Comparison of ENCODE assay signal across 21 mouse cellular contexts in genomic region chr9:16274130-16274529, GRCm38 (mm10).
A peak's percentile ranks its signal among the peaks of the same experiment; 100 is the strongest.
DNase-seq lines count a peak whose midpoint lies in the region; ATAC-seq and TF ChIP-seq lines count a peak whose summit lies in the region.
"Had no signal": no experiment of that assay in that cellular context is flagged by ENCODE, and none has a peak within 500 bp of the region (broad histone marks: within the 10 kb centered on the region; RNA-seq: fewer than 3 reads in every experiment).

No protein-coding gene starts in this region.

- no peaks in the 10 kb centered on the region for H3K4me1 ChIP-seq in forebrain, postnatal 0 days (ENCODE audit: insufficient read depth)
- H3K4me1 ChIP-seq in forebrain, embryonic 10.5 days, result no peaks in the 10 kb centered on the region
- peaks cover 4% of the 10 kb centered on the region; the same call in 1 of the 2 replicates for H3K4me1 ChIP-seq in hindbrain, embryonic 15.5 days (replicated peaks)
- no peaks in the 10 kb centered on the region for H3K4me1 ChIP-seq in hindbrain, postnatal 0 days (ENCODE audit: insufficient read depth, low read length)
- peaks cover 35% of the 10 kb centered on the region for H3K4me1 ChIP-seq in neural tube, embryonic 13.5 days (replicated peaks)
- H3K4me1 ChIP-seq: forebrain, embryonic 15.5 days had no signal

- H3K4me2 ChIP-seq in forebrain, postnatal 0 days (ENCODE audit: low read depth), result no peak overlapping the region
- H3K4me2 ChIP-seq in hindbrain, embryonic 15.5 days, result no peak overlapping the region
- H3K4me2 ChIP-seq in hindbrain, postnatal 0 days (ENCODE audit: low read depth, low read length), result no peak overlapping the region
- no peak overlapping the region for H3K4me2 ChIP-seq in neural tube, embryonic 13.5 days
- H3K4me2 ChIP-seq: forebrain, embryonic 15.5 days; heart, embryonic 11.5 days had no signal

- 68% methylated on average over 4 of the region's 4 CpGs for WGBS in forebrain, postnatal 0 days
- WGBS in forebrain, embryonic 10.5 days, result 94% methylated on average over 4 of the region's 4 CpGs
- WGBS in hindbrain, embryonic 15.5 days, result 61% methylated on average over 4 of the region's 4 CpGs
- WGBS in hindbrain, postnatal 0 days, result 71% methylated on average over 4 of the region's 4 CpGs
- 41% methylated on average over 4 of the region's 4 CpGs for WGBS in neural tube, embryonic 13.5 days

- no peak overlapping the region for H3K9ac ChIP-seq in forebrain, postnatal 0 days
- H3K9ac ChIP-seq in hindbrain, embryonic 15.5 days, result no peak overlapping the region
- no peak overlapping the region for H3K9ac ChIP-seq in hindbrain, postnatal 0 days (replicated peaks; ENCODE audit: low read length)
- H3K9ac ChIP-seq in neural tube, embryonic 13.5 days, result no peak overlapping the region
- H3K9ac ChIP-seq: forebrain, embryonic 15.5 days had no signal

- no peak for TF ChIP-seq CTCF in forebrain, postnatal 0 days (IDR thresholded peaks at IDR 0.05; ENCODE audit: low read depth)
- no peak for TF ChIP-seq CTCF in hindbrain, postnatal 0 days (IDR thresholded peaks at IDR 0.05; ENCODE audit: low read depth)

- DNase-seq in forebrain, postnatal 0 days, result no peak
- no peak for DNase-seq in forebrain, embryonic 10.5 days (ENCODE audit: extremely low spot score, low spot score)
- no peak for DNase-seq in hindbrain, postnatal 0 days (ENCODE audit: low spot score)
- no peak for DNase-seq in neural tube, embryonic 10.5 days (ENCODE audit: extremely low spot score, low spot score)
- no peak for DNase-seq in urinary bladder, postnatal 36 days (ENCODE audit: low spot score in 2 of 2)
- DNase-seq: adrenal gland, postnatal 10 days; adrenal gland, postnatal 36 days; B cell, adult 2 months; cerebellum, adult 18-20 months; cerebellum, adult 9-10 months; cerebellum, postnatal 14 days; gastrocnemius, adult 2 months; gastrocnemius, postnatal 14 days; heart, adult 11 months had no signal

- peak; percentile 36 for ATAC-seq in forebrain, postnatal 0 days
- ATAC-seq in hindbrain, embryonic 15.5 days (ENCODE audit: low FRiP score, low read depth), result 0 out of 2 replicates have a peak, but pooled peaks have one; percentile 27
- no peak for ATAC-seq in hindbrain, postnatal 0 days
- ATAC-seq in neural tube, embryonic 13.5 days (ENCODE audit: low read depth), result 0 out of 2 replicates have a peak, but pooled peaks have one; percentile 13
- ATAC-seq: Patski had no signal

- H3K36me3 ChIP-seq in forebrain, postnatal 0 days (ENCODE audit: insufficient read depth), result no peaks in the 10 kb centered on the region
- H3K36me3 ChIP-seq in forebrain, embryonic 10.5 days (replicated peaks), result no peaks in the 10 kb centered on the region
- no peaks in the 10 kb centered on the region for H3K36me3 ChIP-seq in hindbrain, embryonic 15.5 days
- no peaks in the 10 kb centered on the region for H3K36me3 ChIP-seq in hindbrain, postnatal 0 days (ENCODE audit: insufficient read depth, low read length)
- no peaks in the 10 kb centered on the region for H3K36me3 ChIP-seq in neural tube, embryonic 13.5 days
- H3K36me3 ChIP-seq: forebrain, embryonic 15.5 days; G1E had no signal

- no peaks in the 10 kb centered on the region for H3K9me3 ChIP-seq in forebrain, postnatal 0 days (ENCODE audit: low read length)
- no peaks in the 10 kb centered on the region for H3K9me3 ChIP-seq in forebrain, embryonic 10.5 days
- no peaks in the 10 kb centered on the region for H3K9me3 ChIP-seq in hindbrain, embryonic 15.5 days
- H3K9me3 ChIP-seq in hindbrain, postnatal 0 days (ENCODE audit: low read length), result no peaks in the 10 kb centered on the region
- H3K9me3 ChIP-seq in neural tube, embryonic 13.5 days, result no peaks in the 10 kb centered on the region
- H3K9me3 ChIP-seq: forebrain, embryonic 15.5 days; G1E had no signal

- H3K27me3 ChIP-seq in forebrain, postnatal 0 days (ENCODE audit: insufficient read depth, low read length), result no peaks in the 10 kb centered on the region
- no peaks in the 10 kb centered on the region for H3K27me3 ChIP-seq in forebrain, embryonic 10.5 days (ENCODE audit: poor library complexity, severe bottlenecking)
- no peaks in the 10 kb centered on the region for H3K27me3 ChIP-seq in hindbrain, embryonic 15.5 days
- H3K27me3 ChIP-seq in hindbrain, postnatal 0 days (ENCODE audit: insufficient read depth, low read length), result no peaks in the 10 kb centered on the region
- no peaks in the 10 kb centered on the region for H3K27me3 ChIP-seq in neural tube, embryonic 13.5 days
- H3K27me3 ChIP-seq: CH12.LX; forebrain, embryonic 15.5 days; Patski had no signal

- H3K4me3 ChIP-seq in forebrain, postnatal 0 days (ENCODE audit: low read depth, low read length), result no peak overlapping the region
- no peak overlapping the region for H3K4me3 ChIP-seq in forebrain, embryonic 10.5 days
- H3K4me3 ChIP-seq in hindbrain, embryonic 15.5 days, result no peak overlapping the region
- no peak overlapping the region for H3K4me3 ChIP-seq in hindbrain, postnatal 0 days (ENCODE audit: low read length)
- no peak overlapping the region for H3K4me3 ChIP-seq in neural tube, embryonic 13.5 days
- H3K4me3 ChIP-seq: forebrain, embryonic 15.5 days; gastrocnemius, adult 2 months had no signal

- no peak overlapping the region for H3K27ac ChIP-seq in forebrain, postnatal 0 days (ENCODE audit: low read depth, low read length)
- no peak overlapping the region for H3K27ac ChIP-seq in forebrain, embryonic 10.5 days
- no peak overlapping the region for H3K27ac ChIP-seq in hindbrain, embryonic 15.5 days (replicated peaks)
- H3K27ac ChIP-seq in hindbrain, postnatal 0 days, result no peak overlapping the region
- H3K27ac ChIP-seq in neural tube, embryonic 13.5 days (replicated peaks), result peak overlapping the region; percentile 83
- H3K27ac ChIP-seq: forebrain, embryonic 15.5 days; gastrocnemius, adult 2 months had no signal
